Mouse (Mus musculus) mouse trophoblast stem cell (cell line): ENCODE data around the gene Rxra.

ENCODE experiments used
- in situ Hi-C, 2 experiments: fragments of 300-500 bp; cut with MseI, MboI; formaldehyde crosslinking; loops; 2 replicates in 1 of 2; 3 replicates in 1 of 2; pipeline ENCODE4 v1.15.1; 2025

Rxra gene

GRCm38 (mm10) chr2:27676106-27676477 is at the start of gene Rxra:
TSS of gene Rxra (plus strand) at chr2:27676440.
- in situ Hi-C loops, result no loop called here

DNA sequence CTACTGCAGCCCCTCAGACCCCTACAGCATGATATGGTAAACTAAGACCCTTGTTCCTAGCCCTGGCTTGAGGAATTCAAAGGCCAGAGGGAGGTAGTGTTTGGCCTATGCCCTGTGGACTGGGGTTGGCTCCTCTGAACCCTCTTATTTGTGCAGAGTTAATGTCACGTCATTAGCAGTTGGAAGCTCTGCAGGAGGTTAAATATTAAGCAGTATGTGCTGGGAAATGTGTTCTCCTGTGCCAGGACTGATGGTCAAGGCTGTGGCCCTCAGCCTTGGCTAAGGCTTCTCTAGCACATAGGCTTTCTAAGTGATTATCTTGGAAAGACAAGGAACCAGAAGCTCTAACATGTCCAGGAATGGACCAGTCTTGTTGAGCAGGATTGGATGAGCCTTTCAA is 49.6 kb upstream of the Rxra start:
- in situ Hi-C loops, result no loop called here

DNA sequence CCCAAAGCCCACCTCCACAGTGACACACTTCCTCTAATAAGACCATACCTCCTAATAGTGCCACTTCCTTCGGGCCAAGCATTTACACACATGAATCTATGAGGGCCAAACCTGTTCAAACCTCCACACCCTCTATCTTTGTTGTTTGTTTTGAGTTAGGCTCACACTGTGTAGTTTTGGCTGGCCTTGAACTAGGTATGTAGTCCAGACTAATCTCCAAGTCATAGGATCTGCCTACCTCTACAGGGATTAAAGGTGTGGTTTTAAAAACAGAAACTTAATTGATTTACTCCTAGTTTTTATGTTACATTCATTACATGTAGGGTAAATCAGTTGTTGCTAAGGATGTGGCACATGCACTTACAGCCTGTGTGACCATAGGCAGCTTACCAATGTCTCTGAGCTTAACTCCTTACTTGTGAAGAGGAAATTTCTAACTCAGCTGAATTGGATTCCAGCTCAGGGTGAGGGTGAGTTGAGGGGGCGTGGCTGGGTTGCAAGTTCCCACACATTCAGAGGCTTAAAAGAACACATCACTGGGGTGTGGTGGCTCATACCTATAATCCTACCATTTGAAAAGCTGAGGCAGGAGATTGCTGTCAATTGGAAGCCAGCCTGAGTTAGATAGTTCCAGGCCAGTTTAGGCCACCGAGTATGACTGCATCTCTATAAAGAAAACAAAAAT is 45.5 kb upstream of the Rxra start:
- in situ Hi-C loops, result no loop called here

GRCm38 (mm10) chr2:27633471-27633870 is 42.8 kb upstream of the Rxra start:
- in situ Hi-C loops, result no loop called here

- in situ Hi-C loops, result no loop called here
Observed at GRCm38 (mm10) chr2:27634018-27634417, 42.2 kb upstream of the Rxra start.

DNA sequence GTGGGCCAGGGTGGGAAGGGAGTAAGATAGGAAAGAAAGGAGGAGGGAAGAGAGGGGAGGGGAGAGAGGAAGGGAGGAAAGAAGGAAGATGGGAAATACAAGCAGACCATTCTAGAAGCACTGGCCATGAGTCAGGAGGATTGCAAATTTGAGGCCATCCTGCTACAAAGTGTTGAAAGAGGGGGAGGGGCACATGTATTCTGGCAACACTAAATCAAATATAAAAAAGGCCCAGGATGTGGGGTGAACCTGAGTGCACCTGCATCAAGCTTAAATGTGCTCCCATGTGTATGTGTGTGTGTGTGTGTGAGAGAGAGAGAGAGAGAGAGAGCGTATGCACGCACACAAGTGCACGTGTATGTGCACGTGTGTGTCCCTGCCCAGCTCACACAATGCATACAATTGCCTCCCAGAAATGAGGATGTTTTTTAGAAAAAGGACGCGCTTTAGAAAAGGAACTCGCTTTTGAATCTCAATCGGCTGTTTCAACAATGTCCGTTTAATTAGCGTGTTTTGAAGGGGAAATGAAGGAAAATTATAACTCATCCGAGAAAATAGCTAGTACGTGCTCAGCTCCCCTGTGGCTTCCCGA is 41.0 kb upstream of the Rxra start:
- in situ Hi-C loops, result no loop called here

DNA sequence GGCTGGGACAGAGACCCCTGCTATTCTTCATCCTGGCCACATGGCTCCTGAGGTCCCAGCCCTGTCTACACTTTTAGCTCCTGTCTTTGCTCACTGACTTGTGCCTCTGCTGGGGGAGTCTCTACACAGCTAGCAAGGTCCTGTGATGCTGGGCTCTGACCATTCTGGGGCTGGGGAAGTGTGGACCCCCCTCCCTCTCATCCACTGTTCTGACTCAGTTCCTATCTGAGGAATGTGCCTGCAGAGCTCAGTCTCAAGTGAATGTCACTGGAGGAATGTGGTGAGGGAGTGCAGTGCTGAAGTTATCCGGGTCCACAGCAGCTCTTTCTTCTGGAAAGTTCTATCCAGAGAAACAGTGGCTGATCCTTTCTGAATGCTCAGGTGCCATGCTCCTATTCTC is 39.4 kb upstream of the Rxra start:
- in situ Hi-C loops, result no loop called here

DNA sequence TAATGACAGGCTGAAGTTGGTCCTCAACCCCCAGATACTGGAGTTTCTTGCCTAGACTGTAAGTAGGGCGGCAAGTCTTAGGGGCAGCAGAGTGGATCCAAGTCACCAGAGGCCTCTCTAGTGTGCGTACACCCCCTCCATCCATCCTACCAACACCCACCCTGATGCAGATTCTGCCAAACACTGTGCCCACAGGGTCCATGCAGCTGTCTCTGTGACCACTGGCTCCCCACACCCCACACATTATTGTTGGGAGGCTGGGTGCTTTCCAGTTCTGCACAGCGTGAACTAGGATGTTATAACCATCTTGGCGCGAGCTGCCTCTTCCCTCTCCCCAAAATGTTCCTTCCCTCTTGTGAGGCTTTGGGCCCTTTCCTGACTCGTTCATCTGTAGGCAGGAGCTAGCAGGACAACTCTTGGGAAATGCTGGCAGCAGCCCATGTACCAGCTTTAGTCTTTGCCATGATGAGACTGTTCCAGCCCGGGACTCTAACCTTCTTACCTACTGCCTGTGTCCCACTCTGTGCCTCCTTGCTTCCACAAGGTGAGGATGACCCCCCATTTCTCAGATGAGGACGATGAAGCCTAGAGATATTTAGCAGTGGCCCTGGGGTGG is 38.9 kb upstream of the Rxra start:
- in situ Hi-C loops, result no loop called here

- in situ Hi-C loops, result no loop called here
Observed at GRCm38 (mm10) chr2:27639631-27640334, 36.5 kb upstream of the Rxra start.

GRCm38 (mm10) chr2:27640900-27641479 is 35.2 kb upstream of the Rxra start:
- in situ Hi-C loops, result no loop called here

DNA sequence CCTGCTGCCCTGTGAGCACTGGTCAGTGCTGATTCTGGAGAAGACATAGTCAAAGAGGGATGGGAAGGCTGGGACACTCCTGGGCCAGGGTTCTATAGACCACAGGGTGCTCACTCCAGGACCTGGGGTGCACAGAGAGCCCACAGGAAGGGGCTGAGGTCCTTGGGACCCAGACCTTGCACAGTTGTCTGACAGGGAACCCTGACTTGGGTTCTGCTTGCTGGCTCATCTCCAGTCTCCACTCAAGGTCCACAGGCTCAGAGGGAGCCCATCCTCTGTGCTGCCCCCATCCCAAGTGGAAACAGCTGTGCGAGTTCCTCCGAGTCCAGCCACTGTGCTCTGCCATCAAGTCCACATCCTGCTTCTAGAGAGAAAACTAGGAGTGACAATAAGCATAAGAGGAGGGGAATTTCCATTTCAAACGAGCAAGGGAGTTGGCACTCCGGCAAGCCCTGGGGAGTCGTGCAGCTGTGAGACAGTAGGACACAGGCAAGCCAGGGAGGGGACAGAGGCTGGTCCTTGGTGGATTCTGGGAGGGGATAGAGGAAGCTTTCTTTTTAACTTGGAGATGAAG is 31.6 kb upstream of the Rxra start:
- in situ Hi-C loops, result no loop called here

DNA sequence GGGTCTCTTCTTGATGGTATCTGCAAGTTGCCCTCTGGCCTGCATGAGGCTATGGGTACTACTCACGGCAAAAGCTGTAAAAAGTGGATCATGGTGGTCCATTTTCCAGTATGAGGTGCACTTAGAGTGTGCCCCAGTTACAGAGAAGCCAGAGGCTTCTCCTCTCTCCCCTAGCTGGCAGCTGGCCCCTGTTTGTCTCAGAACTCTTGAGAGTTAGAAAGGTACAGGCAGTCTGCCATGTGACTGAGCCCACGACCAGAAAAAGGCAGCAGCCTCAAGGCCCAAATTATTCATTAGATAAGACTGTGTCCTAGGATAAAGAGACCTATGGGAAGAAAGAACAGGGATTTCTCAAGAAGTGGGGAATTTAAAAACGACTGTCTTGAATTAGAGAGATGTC is 30.8 kb upstream of the Rxra start:
- in situ Hi-C loops, result no loop called here

DNA sequence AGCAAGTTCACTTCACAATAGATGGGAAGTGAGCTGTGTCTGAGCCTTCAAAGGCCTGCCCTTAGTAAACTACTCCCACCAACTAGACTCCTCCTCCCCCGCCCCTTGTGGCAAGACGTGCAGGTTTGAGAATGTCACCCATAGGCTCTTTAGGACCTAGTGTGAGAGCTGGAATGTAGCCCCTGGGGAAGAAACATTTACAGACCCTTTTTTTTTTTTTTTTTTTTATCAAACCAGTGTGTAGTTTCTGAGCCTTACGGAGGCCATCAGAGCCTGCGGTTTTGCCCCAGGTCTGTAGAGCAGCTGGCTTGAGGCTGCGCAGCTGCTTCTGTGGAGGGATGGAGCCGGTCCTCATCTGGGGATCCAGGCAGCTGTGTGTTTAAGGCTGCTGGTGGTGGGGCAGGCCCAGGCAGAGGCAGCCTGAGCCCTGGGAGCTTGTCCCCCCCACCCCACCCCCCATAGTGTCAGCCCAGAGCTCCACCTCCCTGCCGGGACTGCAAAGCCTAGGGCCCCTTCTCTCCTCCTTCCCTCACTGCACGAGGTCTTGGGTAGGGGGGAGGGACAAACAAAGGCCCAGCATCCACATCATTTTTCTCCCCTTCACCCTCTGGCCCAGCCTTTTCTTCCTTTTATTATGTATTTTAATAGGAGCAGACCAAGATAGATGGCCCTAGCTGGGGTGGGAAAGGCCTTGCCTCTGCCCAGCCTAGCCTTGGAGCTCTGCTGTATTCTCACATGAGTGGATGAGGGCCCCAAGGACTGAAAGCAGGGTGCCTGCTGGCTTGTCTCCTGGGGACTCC is 26.2 kb upstream of the Rxra start:
- in situ Hi-C loops, result no loop called here

GRCm38 (mm10) chr2:27650991-27651390 is 25.2 kb upstream of the Rxra start:
- in situ Hi-C loops, result no loop called here

DNA sequence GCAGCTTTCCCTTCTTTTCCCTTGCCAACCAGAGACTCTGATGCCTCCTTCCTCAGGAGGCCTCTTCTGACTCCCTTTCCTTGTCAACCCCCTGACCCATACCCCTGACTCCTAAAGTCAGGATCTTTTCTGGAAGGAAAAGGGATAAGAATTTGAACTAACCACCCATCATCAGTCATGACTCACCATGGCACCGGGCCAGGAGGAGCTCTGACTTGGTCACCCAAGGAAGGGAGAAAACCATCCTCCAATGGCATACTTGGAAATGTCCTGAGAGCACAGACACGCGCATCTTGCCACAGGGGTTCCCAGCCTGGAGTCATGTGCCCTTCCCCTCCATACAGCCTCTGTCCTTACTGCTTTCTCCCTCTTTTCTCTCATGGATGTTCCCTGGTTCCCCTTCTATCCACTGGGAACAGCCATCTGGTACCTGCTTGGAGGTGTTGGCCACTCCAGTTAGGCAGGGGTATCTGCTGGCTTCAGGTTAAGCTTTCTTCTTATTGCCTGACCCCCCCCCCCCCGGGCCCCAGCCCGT is 22.7 kb upstream of the Rxra start:
- in situ Hi-C loops, result no loop called here

DNA sequence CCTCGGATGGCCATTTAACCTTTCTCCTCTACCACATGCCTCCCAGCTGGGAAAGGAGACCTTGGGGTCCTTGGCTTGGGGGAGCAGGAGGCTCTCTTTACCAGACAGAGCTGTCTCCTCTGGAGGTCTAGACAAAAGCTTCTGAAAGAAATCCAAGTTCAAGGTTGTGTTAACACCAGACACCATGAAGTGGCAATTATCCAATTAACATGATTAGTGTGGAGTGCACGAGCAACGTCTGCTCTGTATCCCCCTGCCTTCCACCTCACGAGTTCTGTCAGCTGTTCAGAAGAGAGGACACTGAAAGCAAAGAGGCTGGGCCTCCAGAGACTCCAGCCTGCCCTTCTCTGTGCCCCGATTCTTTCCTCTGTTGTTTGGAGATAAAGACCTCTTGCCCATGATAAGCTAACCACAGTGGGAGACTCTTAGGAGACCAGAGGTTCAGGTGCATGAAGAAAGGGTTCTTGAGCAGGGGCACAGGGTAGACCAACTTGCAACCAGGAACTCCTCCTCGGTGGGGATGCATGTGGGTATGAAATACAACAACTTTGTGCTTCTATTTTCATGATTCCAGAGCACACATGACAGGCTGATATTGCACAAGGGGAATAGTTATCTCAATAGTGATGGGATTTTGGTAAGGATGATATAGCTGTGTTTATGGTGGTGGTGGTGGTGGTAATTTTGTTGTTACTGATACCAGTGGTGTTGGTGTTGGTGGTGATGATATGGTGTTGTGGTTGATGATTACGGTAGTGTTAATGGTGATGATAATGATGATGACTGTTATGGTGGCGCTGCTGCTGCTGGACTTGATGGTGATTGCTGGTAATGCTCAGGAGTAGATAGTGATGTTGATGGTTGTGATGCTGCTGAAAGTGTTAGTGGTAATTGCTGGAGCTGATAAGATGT is 21.7 kb upstream of the Rxra start:
- in situ Hi-C loops, result no loop called here

DNA sequence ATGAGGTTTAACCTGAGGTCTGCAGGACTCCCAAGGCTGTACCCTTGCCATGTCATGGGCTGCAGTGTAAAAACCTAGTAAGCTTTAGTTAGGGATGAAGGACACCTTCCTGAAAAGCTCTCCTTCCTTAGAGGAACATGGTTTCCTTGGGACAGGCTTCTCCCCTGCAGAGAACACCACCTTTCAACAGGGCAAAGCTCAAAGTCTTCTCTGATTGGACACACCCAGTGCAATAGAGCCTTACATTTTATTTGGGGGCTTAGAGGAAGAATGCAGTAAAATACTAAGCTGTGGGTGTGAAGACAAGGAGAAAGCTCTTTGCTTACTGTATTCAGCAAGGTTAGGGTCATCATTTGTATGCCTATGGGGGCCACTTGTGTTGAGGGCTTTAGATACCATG is 19.7 kb upstream of the Rxra start:
- in situ Hi-C loops, result no loop called here

DNA sequence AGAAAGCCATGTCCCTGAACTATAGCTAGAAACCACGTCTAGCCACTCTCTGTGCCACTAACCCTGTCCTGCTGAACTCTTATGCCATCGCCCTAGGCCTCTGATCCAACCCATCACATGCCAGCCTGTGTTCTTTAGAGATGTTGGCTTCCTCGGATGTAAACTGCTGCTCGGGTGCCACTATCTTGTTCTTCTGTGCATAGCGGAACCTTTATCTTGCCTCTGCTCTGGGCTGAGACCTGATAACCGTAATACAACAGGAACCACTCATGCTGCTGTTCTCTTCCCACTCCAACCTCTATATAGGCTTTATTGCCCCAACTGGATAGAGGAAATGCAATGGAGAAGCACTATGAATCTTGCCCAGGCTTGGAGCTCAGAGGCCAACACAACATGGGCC is 11.0 kb upstream of the Rxra start:
- in situ Hi-C loops, result no loop called here

GRCm38 (mm10) chr2:27666719-27667118 is 9.5 kb upstream of the Rxra start:
- in situ Hi-C loops, result no loop called here

- in situ Hi-C loops, result no loop called here
Observed at GRCm38 (mm10) chr2:27667677-27668076, 8.6 kb upstream of the Rxra start.
